Mouse (Mus musculus) lung, adult 2 months (tissue): ENCODE measurements around the gene Chchd1.

Experiments
- CTCF ChIP-seq: fragments of 200-500 bp; IDR thresholded peaks from 2 replicates; pipeline ENCODE4 v1.5.1; 2011; ENCODE audit warnings: mild to moderate bottlenecking, low read length, control low read depth; ENCODE audit not compliant: insufficient read depth
- POLR2A ChIP-seq: fragments of 200-500 bp; IDR thresholded peaks from 2 replicates; pipeline ENCODE4 v1.6.1; 2011; ENCODE audit warnings: low read depth, mild to moderate bottlenecking, control low read depth, low read length, borderline replicate concordance; ENCODE audit errors: extremely low read depth

GRCm38 (mm10) chr14:20725660-20726339, 23.0 kb downstream of the Chchd1 start:
- no peak for TF ChIP-seq CTCF
- no peak for TF ChIP-seq POLR2A
